Mouse (Mus musculus) left cerebral cortex, postnatal 10 days (tissue): ENCODE results near the gene Atp2b2. TPM values are rescaled to one million over a fixed set of nuclear protein-coding genes. Genes with fewer than 3 reads are reported as not detected.

Experiments
- DNase-seq, 2 experiments: peaks; one replicate each; pipeline ENCODE4 v3.0.0; 2021 to 2022; ENCODE audit warnings: low spot score in 2 of 2, mixed read lengths in 1 of 2; ENCODE audit errors: extremely low spot score in 1 of 2
- intact Hi-C: fragments of 180-260 bp; cut with DNase I; formaldehyde crosslinking; loops from one replicate; pipeline ENCODE4 v1.15.1; 2025
- total RNA-seq, 2 experiments: library from RNA; stranded (reverse); gene quantifications; 2 replicates each; pipeline ENCODE4 v1.2.3; 2021

Gene Atp2b2
- total RNA-seq, 2 experiments from 2014 or later: 441 to 448 TPM

GRCm38 (mm10) chr6:113876585-113876984, 165.8 kb downstream of the Atp2b2 start:
- no peak for DNase-seq
- intact Hi-C loops: no loop called here

- intact Hi-C loops: no loop called here
- DNase-seq: no peak
Measured at GRCm38 (mm10) chr6:113875201-113875600, 167.2 kb downstream of the Atp2b2 start.

- intact Hi-C loops: no loop called here
- no peak for DNase-seq
Measured at GRCm38 (mm10) chr6:113872654-113873053, 169.8 kb downstream of the Atp2b2 start.

GRCm38 (mm10) chr6:113870775-113871174, 171.6 kb downstream of the Atp2b2 start:
- intact Hi-C loops: no loop called here
- DNase-seq: no peak

- DNase-seq: no peak
- intact Hi-C loops: no loop called here
Measured at GRCm38 (mm10) chr6:113868552-113868951, 173.9 kb downstream of the Atp2b2 start.

GRCm38 (mm10) chr6:113865699-113866098, 176.7 kb downstream of the Atp2b2 start:
- intact Hi-C loops: no loop called here
- no peak for DNase-seq

- intact Hi-C loops: no loop called here
- no peak for DNase-seq
Measured at GRCm38 (mm10) chr6:113864812-113865211, 177.6 kb downstream of the Atp2b2 start.

GRCm38 (mm10) chr6:113862955-113863354, 179.5 kb downstream of the Atp2b2 start:
- intact Hi-C loops: no loop called here
- no peak for DNase-seq

- intact Hi-C loops: no loop called here
Measured at GRCm38 (mm10) chr6:113861938-113862337, 180.5 kb downstream of the Atp2b2 start.

GRCm38 (mm10) chr6:113861375-113861770, 181.0 kb downstream of the Atp2b2 start:
- DNase-seq: no peak
- intact Hi-C loops: no loop called here

More at GRCm38 (mm10) chr6:113861938-113862337, 180.5 kb downstream of the Atp2b2 start:
- DNase-seq: no peak

GRCm38 (mm10) chr6:113860735-113861374, 181.6 kb downstream of the Atp2b2 start:
- intact Hi-C loops: no loop called here
- peak in 1 of 2 experiments; percentile 70 for DNase-seq

- DNase-seq: no peak
- intact Hi-C loops: no loop called here
Measured at GRCm38 (mm10) chr6:113860023-113860734, 182.2 kb downstream of the Atp2b2 start.

GRCm38 (mm10) chr6:113858317-113858716, 184.1 kb downstream of the Atp2b2 start:
- intact Hi-C loops: no loop called here
- no peak for DNase-seq

GRCm38 (mm10) chr6:113857310-113857873, 185.0 kb downstream of the Atp2b2 start:
- no peak for DNase-seq
- intact Hi-C loops: no loop called here

- intact Hi-C loops: no loop called here
- peak; percentile 78 to 87 for DNase-seq
Measured at GRCm38 (mm10) chr6:113856790-113857189, 185.6 kb downstream of the Atp2b2 start.

- intact Hi-C loops: no loop called here
Measured at GRCm38 (mm10) chr6:113856095-113856646, 186.2 kb downstream of the Atp2b2 start.

GRCm38 (mm10) chr6:113855581-113855980, 186.8 kb downstream of the Atp2b2 start:
- intact Hi-C loops: no loop called here
- no peak for DNase-seq

More at GRCm38 (mm10) chr6:113856095-113856646, 186.2 kb downstream of the Atp2b2 start:
- DNase-seq: no peak

GRCm38 (mm10) chr6:113852318-113852717, 190.1 kb downstream of the Atp2b2 start:
- intact Hi-C loops: no loop called here

GRCm38 (mm10) chr6:113849819-113850218, 192.6 kb downstream of the Atp2b2 start:
- no peak for DNase-seq
- intact Hi-C loops: no loop called here

More at GRCm38 (mm10) chr6:113852318-113852717, 190.1 kb downstream of the Atp2b2 start:
- peak in 1 of 2 experiments; percentile 74 for DNase-seq

GRCm38 (mm10) chr6:113848655-113849054, 193.8 kb downstream of the Atp2b2 start:
- intact Hi-C loops: no loop called here

More at GRCm38 (mm10) chr6:113848655-113849054, 193.8 kb downstream of the Atp2b2 start:
- peak in 1 of 2 experiments; percentile 47 for DNase-seq
